Mouse (Mus musculus): ENCODE results near the gene Ccr6. TPM values are rescaled to one million over a fixed set of nuclear protein-coding genes. Genes with fewer than 3 reads are reported as not detected.
A peak's percentile ranks its signal among the peaks of the same experiment; 100 is the strongest.
"Not testable (repeated sequence)": the region's sequence is repeated elsewhere in the genome, so short reads cannot be mapped to it uniquely, and the experiment has no call there.

The Ccr6 gene
- total RNA-seq, 2 experiments from 2014 or later, result not detected

DNA sequence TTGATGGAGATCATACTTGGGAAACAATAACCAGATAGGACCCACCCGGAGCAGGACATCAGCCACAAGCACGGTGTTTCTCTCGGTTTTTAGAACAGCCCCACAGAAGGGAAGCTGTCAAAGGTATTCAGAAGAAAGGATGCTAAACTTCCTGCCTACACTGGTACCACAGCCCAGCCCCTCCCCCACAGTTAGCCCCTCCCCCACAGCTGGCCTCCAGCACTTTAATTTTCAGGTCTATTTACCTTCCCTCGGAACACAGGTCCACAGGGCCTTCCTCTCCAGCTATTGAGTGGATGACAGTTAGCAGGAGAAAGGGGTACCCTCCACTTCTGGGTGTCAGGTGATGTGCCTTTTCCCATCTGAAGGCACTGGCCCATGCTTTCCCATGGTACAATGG, 4.7 kb downstream of the Ccr6 start:
- H3K4me3 ChIP-seq, result no peak overlapping the region
- no peak for DNase-seq
- intact Hi-C loops (cut with DNase I), result no loop called here

DNA sequence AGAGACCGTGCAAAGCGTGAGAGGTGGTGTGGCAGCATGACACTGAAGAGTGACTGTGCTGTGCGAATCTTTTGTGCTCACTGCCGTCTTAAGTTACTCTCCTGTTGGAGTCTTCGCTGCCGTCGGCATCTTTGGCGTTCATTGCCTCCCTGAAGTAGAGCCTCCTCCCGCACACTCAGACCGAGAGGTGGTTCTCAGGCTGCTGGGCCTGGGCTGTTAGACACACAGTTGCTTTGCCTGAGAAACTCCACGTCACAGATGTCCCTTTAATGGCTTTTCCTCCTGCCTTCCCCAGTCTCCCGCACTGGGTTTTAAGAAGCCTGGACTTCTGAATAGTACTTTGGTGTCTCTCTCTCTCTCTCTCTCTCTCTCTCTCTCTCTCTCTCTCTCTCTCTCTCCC, 5.8 kb downstream of the Ccr6 start:
- no peak for DNase-seq
- intact Hi-C loops (cut with DNase I), result no loop called here
- H3K27ac ChIP-seq, result no peak overlapping the region
- TF ChIP-seq CTCF (IDR thresholded peaks at IDR 0.05), result no peak
- no peak overlapping the region for H3K4me3 ChIP-seq

More for the DNA sequence above, 4.7 kb downstream of the Ccr6 start:
- no peak overlapping the region for H3K27ac ChIP-seq
- no peak for TF ChIP-seq CTCF (IDR thresholded peaks at IDR 0.05)

DNA sequence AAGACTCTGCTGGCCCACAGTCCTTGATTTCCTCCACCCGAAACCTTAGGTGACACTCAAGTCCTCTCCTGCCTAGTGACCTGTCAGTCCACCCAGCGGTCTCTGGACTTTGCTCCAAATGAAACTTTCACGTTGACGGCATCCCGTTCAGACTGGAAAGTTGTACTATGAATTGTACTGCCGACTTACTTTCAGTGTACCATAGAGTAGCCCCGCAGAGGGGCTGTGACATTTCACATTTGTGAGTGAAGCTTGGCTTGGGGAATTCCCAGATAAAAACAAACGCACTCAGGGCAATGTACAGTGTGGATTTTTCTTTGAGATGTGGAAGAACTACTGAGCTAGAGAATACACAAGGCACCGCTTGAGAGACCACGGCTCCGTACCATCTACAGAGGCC, 6.3 kb downstream of the Ccr6 start:
- Histone ChIP-seq H3K27ac (no peak overlapping the region), H3K4me3 (no peak overlapping the region)
- no peak for TF ChIP-seq CTCF (IDR thresholded peaks at IDR 0.05)
- intact Hi-C loops (cut with DNase I), result no loop called here
- DNase-seq, result no peak

DNA sequence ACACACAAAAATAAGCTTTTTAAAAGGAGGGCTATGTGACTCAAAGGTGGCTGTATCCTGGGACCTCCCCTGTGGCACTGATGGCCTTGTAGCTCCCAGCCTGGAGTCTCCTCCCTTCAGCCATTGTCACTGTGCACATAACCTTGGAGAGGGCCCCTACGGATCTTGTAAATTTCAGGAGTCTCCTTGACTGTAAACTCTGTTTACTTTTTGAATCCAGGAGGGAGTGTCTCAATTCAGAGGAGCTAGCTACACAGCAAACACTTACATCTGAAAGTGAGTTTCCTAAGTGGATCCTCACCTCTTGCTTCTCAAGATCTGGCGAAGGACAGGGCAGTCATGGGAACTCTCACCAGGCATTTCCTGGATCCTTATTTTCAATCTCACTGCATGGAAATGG, 8.3 kb downstream of the Ccr6 start:
- DNase-seq, result no peak
- TF ChIP-seq CTCF (IDR thresholded peaks at IDR 0.05), result no peak
- intact Hi-C loops (cut with DNase I), result no loop called here
- Histone ChIP-seq H3K4me3 (no peak overlapping the region), H3K27ac (no peak overlapping the region)

DNA sequence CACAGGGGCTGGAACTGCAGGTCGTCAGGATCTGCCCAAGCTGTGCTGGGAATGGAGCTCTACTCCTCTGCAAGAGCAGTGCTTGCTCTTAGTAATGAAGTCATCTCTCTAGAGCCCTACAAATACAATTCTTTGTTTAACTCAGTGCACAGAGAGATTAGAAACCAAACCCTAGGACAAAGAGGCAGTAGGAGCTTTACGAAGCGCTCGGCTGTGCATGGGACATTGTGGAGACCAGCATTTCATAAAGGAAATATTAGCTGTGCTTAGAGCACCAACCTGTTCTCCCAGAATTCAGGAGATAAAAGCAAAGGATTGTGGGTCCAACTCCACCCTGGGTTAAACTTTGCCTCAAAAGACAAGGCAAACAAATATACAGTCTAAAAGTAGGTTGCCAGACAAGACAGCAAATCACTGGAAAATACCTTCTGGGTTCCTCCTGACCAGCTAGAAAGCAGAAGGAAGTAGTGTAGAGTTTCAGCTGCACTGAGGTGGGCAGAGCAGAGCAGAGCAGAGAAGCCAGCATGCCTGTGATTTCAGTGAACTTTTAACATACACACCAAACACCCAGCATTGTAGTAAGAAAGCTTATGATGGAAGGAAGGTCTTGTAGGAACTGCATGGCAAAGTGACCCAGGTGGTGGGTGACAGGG, 10.4 kb downstream of the Ccr6 start:
- Histone ChIP-seq H3K27ac (no peak overlapping the region), H3K4me3 (no peak overlapping the region)
- no peak for TF ChIP-seq CTCF (IDR thresholded peaks at IDR 0.05)
- intact Hi-C loops (cut with DNase I), result no loop called here
- no peak for DNase-seq

DNA sequence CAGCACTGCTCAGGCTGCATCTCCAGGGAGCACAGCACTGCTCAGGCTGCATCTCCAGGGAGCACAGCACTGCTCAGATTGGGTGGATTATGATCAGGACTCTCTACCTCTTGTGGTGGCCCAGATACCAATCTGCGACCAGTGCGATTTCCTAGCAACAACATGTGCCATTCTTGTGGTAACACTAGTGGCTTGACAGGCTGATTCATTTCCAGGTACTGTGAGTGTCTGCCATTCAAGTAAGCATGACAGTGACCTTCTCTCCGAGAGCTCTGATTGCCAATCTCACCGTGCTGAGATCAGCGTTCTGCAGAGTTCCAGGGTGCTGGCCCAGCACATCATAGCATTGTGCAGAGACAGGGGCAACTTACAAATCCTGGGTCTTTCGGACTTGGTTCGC, 15.9 kb downstream of the Ccr6 start:
- intact Hi-C loops (cut with DNase I), result no loop called here
- no peak for TF ChIP-seq CTCF (IDR thresholded peaks at IDR 0.05)
- no peak for DNase-seq
- H3K27ac ChIP-seq, result no peak overlapping the region
- H3K4me3 ChIP-seq, result no peak overlapping the region

DNA sequence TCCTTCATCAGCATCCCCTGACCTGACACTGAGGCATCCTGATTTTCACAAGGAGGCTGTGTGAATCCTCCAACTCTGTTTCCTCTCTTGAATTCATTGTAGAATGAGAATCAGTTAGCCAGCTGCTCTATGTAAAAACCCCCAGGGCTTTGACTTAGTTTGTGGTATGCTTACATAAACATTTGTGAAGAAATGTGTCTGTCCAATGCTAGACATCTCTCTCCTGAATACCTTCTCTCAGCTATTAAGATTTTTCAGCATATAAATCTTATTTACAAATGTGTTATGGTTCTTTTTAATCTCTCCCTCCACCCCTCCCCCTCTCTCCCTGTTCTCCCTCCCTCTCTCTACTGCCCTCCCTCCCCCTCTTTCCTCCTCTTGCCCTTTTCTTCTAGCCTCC, 18.4 kb downstream of the Ccr6 start:
- no peak for DNase-seq
- H3K27ac ChIP-seq, result no peak overlapping the region
- intact Hi-C loops (cut with DNase I), result no loop called here
- H3K4me3 ChIP-seq, result no peak overlapping the region
- TF ChIP-seq CTCF (IDR thresholded peaks at IDR 0.05), result no peak

DNA sequence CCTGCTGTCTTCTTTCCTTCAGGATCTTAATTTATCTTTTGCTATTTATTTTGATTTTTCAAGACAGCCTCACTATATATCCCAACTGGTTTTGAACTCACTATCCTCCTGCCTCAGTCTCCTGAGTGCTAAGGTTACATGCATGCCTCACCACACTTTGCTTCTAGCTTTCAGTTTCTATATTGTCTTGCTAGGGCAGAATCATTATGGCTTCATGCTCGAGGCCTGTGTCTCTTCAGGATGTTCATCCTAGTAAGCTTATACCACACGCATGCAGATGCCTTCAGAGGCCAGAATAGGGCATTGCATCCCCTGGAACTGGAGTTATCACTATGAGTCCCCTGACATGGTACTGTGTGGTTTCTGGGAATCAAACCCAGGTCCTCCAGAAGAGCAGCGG, 19.1 kb downstream of the Ccr6 start:
- no peak for TF ChIP-seq CTCF (IDR thresholded peaks at IDR 0.05)
- intact Hi-C loops (cut with DNase I), result no loop called here
- H3K27ac ChIP-seq, result no peak overlapping the region

DNA sequence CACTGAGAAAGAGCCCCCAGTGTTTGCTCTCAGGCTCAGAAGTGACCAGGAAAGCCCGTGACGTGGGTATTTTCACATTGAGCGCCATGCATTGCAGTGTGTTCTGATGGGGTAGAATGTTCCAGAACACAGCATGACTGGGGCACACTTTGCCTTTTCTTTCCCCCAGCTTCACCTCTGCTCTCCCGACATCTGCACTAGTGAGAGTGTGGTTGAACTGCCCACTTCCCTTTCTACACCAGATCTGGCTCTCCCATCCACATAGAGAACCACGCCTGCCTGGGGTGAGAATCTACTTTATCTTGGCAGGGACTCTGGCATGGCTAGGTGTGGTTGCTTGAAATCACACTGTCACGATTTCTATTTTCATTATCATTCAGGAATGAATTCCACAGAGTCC, 19.7 kb downstream of the Ccr6 start:
- DNase-seq, result no peak
- no peak for TF ChIP-seq CTCF (IDR thresholded peaks at IDR 0.05)
- intact Hi-C loops (cut with DNase I), result no loop called here
- no peak overlapping the region for H3K4me3 ChIP-seq
- no peak overlapping the region for H3K27ac ChIP-seq

More for the DNA sequence above, 19.1 kb downstream of the Ccr6 start:
- DNase-seq, result no peak
- H3K4me3 ChIP-seq, result no peak overlapping the region

DNA sequence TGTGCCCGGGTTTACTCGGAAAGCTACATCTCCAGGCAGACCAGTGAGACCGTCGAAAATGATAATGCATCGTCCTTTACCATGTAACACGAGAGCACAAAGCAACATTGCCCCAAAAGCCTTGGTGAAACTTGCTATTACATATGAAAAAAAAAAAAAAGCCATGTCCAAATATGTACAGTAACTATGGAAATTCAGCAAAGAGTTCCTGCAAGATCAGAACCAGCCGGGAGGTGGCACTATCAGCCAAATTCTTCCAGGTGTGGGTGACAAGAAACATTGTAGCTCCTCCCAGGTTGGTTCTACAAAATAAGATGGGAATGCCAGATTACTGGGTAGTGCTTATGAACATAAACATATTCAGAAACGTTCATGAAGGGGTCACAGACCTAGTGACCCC, 21.1 kb downstream of the Ccr6 start:
- Histone ChIP-seq H3K4me3 (no peak overlapping the region), H3K27ac (no peak overlapping the region)
- intact Hi-C loops (cut with DNase I), result loop anchor here (2.0 kb wide), 1 partner anchor 116 kb away; no protein-coding TSS in a partner anchor
- DNase-seq, result no peak
- peak; percentile 30; the same call in 1 of the 2 replicates for TF ChIP-seq CTCF (IDR thresholded peaks at IDR 0.05)

DNA sequence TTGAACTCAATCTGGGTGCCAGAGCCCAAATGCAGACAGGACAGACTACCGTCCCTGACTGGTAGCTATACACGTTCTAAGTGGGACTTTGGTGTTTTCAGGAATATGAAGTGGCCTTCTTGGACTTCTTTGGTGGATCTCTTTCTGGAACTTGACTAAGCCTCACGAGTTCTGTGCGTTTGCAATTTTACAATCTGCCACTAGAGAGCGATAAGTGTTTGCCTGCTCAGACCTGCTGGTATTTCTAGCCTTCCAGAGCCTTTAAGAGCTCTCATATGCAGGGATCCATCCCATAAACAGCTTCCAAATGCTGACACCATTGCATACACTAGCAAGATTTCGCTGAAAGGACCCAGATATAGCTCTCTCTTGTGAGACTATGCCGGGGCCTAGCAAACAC, 28.8 kb downstream of the Ccr6 start:
- H3K27ac ChIP-seq, DNase-seq, H3K4me3 ChIP-seq: not testable (repeated sequence)
- peak; percentile 88 for TF ChIP-seq CTCF (IDR thresholded peaks at IDR 0.05)
- intact Hi-C loops (cut with DNase I), result loop anchor here (1.0 to 5.0 kb wide), 2 partner anchors 38 to 108 kb away; no protein-coding TSS in a partner anchor

DNA sequence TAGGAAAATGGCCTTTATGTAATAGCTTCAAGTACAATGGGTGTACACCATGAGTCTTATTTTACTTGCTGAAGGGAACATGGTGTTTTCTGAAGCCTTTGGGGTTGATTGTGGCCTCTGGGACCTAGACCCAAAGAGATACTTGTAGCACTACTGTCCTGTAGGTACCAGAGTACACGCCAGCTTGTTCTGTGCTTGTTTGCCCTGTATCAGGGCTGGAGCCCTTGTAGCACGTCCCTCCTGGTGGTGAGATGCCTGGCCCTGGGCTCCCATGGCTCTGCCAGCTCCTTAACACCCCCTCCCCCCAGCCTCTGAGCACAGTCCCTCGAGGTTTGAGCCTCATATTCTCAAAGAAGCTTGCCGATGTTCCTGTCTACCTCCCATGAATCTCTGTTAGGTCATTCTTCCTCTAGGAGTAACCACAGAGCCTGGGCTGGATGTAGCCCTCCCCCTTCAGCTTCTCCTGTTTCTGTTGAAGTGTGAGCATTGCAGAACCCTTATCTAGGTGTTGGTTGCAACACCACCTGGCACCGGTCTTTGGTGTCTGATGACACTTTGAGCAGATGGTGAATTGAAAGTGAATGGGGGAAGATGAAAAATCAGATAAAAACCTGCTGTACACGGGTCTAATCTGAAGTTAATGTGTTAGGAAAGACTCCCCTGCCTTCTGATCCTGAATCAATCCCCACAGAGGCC, 36.4 kb downstream of the Ccr6 start:
- Histone ChIP-seq H3K4me3 (no peak overlapping the region), H3K27ac (no peak overlapping the region)
- intact Hi-C loops (cut with DNase I), result no loop called here
- no peak for TF ChIP-seq CTCF (IDR thresholded peaks at IDR 0.05)
- no peak for DNase-seq

DNA sequence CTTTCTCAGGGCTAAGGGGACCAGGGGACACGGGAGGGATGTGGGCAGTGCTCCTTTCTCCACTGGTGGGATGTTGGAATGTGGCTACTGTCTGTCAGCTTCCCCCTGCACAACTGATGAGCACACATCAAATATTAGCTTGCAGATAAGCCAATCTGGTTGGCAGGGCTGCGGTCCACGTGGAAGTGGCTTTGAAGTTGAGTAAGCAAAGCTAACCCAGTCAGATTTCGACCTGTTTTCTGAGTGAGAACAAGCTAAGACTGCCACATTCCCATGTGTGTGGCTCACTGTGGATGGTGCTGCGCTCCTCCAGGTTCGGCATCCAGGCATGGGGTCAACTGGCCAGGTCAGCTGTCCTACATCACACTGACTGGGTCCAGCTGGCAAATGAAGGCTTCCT, 37.1 kb downstream of the Ccr6 start:
- Histone ChIP-seq H3K27ac (no peak overlapping the region), H3K4me3 (no peak overlapping the region)
- DNase-seq, result no peak
- intact Hi-C loops (cut with DNase I), result no loop called here
- TF ChIP-seq CTCF (IDR thresholded peaks at IDR 0.05), result no peak

DNA sequence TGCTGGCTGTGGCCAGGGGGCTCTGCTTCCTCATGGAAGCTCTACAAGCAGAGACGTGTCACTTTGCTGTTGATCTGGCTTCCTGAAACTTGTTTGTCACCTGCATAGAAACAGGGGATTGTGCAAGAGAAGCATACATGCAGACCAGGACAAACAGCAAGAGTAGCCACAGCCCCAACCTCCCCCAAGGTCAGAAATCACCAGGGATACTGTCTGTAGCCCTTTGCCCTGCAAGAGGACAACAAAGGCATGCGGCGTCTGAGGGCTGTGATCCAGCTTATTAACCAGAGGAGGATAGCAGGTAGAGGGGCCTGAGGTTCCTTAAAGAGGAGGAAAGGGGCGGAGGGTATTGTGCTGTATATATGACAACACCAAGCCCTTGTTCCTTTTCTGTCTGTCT, 40.2 kb downstream of the Ccr6 start:
- H3K27ac ChIP-seq, result no peak overlapping the region
- intact Hi-C loops (cut with DNase I), result no loop called here
- no peak overlapping the region for H3K4me3 ChIP-seq
- DNase-seq, result no peak
- no peak for TF ChIP-seq CTCF (IDR thresholded peaks at IDR 0.05)

Data from gastrocnemius, adult 2 months (tissue).